Mouse (Mus musculus) heart, adult 2 months (tissue): ENCODE measurements around the gene Pecr. TPM values are rescaled to one million over a fixed set of nuclear protein-coding genes. Genes with fewer than 3 reads are reported as not detected.
"Not testable (repeated sequence)": the region's sequence is repeated elsewhere in the genome, so short reads cannot be mapped to it uniquely, and the experiment has no call there.

Experiments used
- DNase-seq, 2 experiments: peaks; one replicate each; pipeline ENCODE4 v3.0.0; 2021
- H3K27ac ChIP-seq: fragments of 200-600 bp; 2 replicates; pipeline ENCODE4 v1.8.1; 2022
- H3K27me3 ChIP-seq: fragments of 200-500 bp; 2 replicates; pipeline ENCODE4 v1.6.1; 2012; ENCODE audit warnings: mild to moderate bottlenecking, low read length, inconsistent platforms, mixed read lengths; ENCODE audit not compliant: control insufficient read depth, insufficient read depth
- H3K36me3 ChIP-seq: fragments of 200-500 bp; 2 replicates; pipeline ENCODE4 v1.6.1; 2012; ENCODE audit warnings: low read length, inconsistent platforms; ENCODE audit not compliant: control insufficient read depth, insufficient read depth
- H3K4me1 ChIP-seq: fragments of 200-500 bp; 2 replicates; pipeline ENCODE4 v1.6.1; 2011; ENCODE audit warnings: low read length; ENCODE audit not compliant: control insufficient read depth, insufficient read depth
- H3K4me3 ChIP-seq: fragments of 200-600 bp; 2 replicates; pipeline ENCODE4 v1.8.1; 2022
- H3K79me2 ChIP-seq: fragments of 200-500 bp; replicated peaks from 2 replicates; pipeline ENCODE4 v1.6.1; 2012; ENCODE audit warnings: mild to moderate bottlenecking, inconsistent platforms, low read length, moderate library complexity, mixed read lengths; ENCODE audit not compliant: control insufficient read depth, insufficient read depth
- H3K9ac ChIP-seq: fragments of 200-500 bp; 2 replicates; pipeline ENCODE4 v1.6.1; 2012; ENCODE audit warnings: low read depth, mild to moderate bottlenecking, control low read depth, inconsistent platforms, low read length, mixed read lengths
- CTCF ChIP-seq: fragments of 200-600 bp; IDR thresholded peaks from 2 replicates; pipeline ENCODE4 v1.8.1; 2022; ENCODE audit warnings: antibody characterized with exemption, mild to moderate bottlenecking, moderate library complexity
- EP300 ChIP-seq: fragments of 200-500 bp; IDR thresholded peaks from 2 replicates; pipeline ENCODE4 v1.6.1; 2011; ENCODE audit warnings: low read depth, low read length, control low read depth; ENCODE audit not compliant: insufficient read depth
- POLR2A ChIP-seq: fragments of 200-500 bp; IDR thresholded peaks from 2 replicates; pipeline ENCODE4 v1.6.1; 2011; ENCODE audit warnings: mild to moderate bottlenecking, low read depth, low read length, control low read depth; ENCODE audit not compliant: insufficient read depth
- WGBS: fragments of 180-500 bp; shearing (Covaris S2); methylation state at CpG from one replicate; pipeline ENCODE4 v1.1.7; 2018; 5-methylcytosine and 5-hydroxymethylcytosine counted together
- intact Hi-C: fragments of 180-260 bp; cut with DNase I; formaldehyde crosslinking; loops from one replicate; pipeline ENCODE4 v1.15.1; 2025
- polyA plus RNA-seq: library from polyadenylated mRNA; depleted of rRNA; stranded (reverse); fragments of >200 nt; gene quantifications from 2 replicates; pipeline ENCODE4 v1.2.3, GENCODE M21; 2012
- total RNA-seq, 2 experiments: library from RNA; stranded (reverse); gene quantifications; 2 replicates each; pipeline ENCODE4 v1.2.3; 2021

Gene Pecr
- total and polyA plus RNA-seq, 3 experiments, result 8.7 to 10.9 (median 10.0) TPM

DNA sequence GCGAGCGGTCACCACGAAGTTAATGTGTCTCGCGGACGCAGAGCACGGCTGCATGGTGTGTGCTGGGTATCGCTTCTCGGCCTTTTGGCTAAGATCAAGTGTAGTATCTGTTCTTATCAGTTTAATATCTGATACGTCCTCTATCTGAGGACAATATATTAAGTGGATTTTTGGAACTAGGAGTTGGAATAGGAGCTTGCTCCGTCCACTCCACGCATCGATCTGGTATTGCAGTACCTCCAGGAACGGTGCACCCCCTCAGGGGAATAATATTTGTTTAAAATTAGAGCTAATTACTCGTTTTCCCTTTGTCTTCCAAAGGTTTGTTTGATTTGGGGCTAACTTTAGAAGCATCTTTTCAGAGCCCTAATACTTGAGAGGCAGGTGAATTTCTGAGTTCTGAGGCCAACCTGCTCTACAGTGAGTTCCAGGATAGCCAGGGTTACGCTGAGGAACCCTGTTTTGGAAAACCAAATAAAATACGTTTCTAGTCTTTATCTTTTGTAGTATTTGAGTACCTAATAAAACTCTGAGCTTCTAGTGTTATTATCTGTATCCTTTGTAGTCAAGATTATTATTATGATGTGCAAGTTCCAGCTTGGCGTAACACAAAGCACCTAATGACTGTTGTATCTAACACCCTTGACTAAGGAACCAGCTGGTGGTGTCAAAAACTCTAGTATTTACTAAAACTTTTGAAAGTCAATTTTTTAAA is 57.8 kb downstream of the Pecr start:
- Histone ChIP-seq H3K27ac (no peak overlapping the region; the same call in 1 of the 2 replicates), H3K79me2 (no peaks in the 10 kb centered on the region), H3K4me3 (0 out of 2 replicates have a peak overlapping the region, but pooled peaks have one; percentile 6), H3K9ac (peak overlapping the region; percentile 49), H3K4me1 (peaks cover 3% of the 10 kb centered on the region), H3K27me3 (no peaks in the 10 kb centered on the region; the same call in 1 of the 2 replicates), H3K36me3 (no peaks in the 10 kb centered on the region)
- TF ChIP-seq CTCF (no peak), EP300 (no peak), POLR2A (peak; percentile 55)
- intact Hi-C loops, result no loop called here
- DNase-seq, result no peak
- WGBS, result 9% methylated on average over 11 of the region's 18 CpGs

DNA sequence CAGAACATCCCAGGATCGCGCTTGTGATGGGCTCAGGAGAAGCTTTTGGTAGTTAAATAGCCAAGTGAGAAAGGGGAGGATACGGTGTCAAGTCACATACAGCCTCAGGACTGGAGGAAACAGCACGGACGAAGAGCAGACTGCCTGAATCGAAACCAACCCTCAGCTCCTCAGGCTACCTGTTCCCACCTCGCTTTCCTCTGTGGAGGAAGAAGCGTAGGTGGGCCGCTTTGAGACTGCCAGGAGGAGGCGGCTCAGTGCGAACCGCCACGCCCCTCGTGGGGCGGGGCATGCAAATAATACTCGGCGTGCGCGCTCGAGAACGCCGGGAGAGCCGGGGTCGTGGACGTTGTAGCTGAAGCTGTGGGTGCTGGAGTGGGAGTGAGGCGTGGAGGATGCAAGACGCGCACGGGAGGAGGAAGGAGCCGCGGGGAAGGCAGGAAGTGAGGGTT is 58.4 kb downstream of the Pecr start:
- under 1% methylated on average over 25 of the region's 31 CpGs for WGBS
- H3K4me1 ChIP-seq, H3K27me3 ChIP-seq, H3K36me3 ChIP-seq, intact Hi-C loops, H3K79me2 ChIP-seq: not testable (repeated sequence)
- peak overlapping the region; percentile 48 for H3K27ac ChIP-seq
- peak overlapping the region; percentile 65 for H3K4me3 ChIP-seq
- peak; percentile 85 to 86 for DNase-seq
- H3K9ac ChIP-seq, result peak overlapping the region; percentile 23

DNA sequence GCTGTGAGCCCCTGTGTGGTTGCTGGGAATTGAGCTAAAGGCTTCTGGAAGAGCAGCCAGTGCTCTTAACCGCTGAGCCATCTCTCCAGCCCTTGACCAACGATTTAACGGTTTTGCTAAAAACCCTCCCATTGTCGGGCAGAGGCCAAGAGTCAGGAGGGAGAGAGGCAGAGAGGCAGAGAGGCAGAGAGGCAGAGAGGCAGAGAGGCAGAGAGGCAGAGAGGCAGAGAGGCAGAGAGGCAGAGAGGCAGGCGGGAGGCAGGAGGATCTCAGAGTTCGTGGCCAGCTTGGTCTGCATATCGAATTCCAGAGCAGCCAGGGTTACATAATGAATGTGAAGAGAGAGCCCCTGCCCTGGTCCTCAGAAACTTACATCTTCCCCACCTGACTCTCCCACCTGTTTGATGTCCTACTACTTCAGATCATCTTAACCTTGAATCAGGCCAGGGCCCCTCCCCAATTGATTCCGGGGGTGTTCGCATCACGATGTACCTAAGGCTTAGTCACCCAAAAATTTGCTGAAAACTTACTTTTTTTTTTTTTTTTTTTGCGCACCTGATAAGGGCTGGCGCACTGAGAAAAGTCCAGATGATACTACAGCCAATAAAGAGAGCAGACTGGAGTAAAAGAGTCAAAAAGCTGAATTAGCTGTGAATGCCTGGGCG is 58.9 kb downstream of the Pecr start:
- WGBS, result 17% methylated on average over 13 of the region's 13 CpGs
- H3K4me3 ChIP-seq, result peak overlapping the region; percentile 65
- no peak overlapping the region; the same call in 1 of the 2 replicates for H3K27ac ChIP-seq
- H3K79me2 ChIP-seq, result no peaks in the 10 kb centered on the region
- H3K27me3 ChIP-seq, result no peaks in the 10 kb centered on the region; the same call in 1 of the 2 replicates
- intact Hi-C loops, result no loop called here
- DNase-seq, result no peak
- H3K9ac ChIP-seq, result peak overlapping the region; percentile 23
- peaks cover 3% of the 10 kb centered on the region for H3K4me1 ChIP-seq
- TF ChIP-seq POLR2A (no peak), EP300 (no peak), CTCF (no peak)
- H3K36me3 ChIP-seq, result no peaks in the 10 kb centered on the region

DNA sequence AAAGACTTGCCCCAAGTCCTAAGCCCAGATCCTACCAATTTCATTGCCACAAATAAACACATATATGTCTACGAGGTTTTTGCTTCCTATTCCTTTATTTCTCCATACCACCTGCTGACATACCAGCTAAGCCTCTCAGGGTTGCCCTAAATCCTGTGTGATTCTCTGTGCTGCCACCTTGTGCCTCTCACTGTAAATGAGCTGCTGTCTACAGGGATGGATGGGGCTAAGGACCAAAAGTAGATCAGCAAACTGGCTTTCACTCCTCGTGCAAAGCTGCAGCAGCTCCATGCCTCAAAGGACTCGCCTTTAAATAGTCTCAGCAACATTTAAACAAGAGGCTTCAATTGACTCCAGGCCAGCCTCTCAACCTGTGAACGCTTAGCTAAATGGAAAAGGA is 64.1 kb downstream of the Pecr start:
- TF ChIP-seq POLR2A (no peak), CTCF (peak; percentile 59)
- H3K27me3 ChIP-seq, result no peaks in the 10 kb centered on the region
- H3K36me3 ChIP-seq, result no peaks in the 10 kb centered on the region
- WGBS, result 28% methylated on average over 4 of the region's 4 CpGs
- H3K4me1 ChIP-seq, result peaks cover 2% of the 10 kb centered on the region
- no peak overlapping the region for H3K4me3 ChIP-seq
- no peak overlapping the region for H3K27ac ChIP-seq
- intact Hi-C loops, result no loop called here
- DNase-seq, result no peak
- H3K79me2 ChIP-seq, result no peaks in the 10 kb centered on the region
- H3K9ac ChIP-seq, result no peak overlapping the region

DNA sequence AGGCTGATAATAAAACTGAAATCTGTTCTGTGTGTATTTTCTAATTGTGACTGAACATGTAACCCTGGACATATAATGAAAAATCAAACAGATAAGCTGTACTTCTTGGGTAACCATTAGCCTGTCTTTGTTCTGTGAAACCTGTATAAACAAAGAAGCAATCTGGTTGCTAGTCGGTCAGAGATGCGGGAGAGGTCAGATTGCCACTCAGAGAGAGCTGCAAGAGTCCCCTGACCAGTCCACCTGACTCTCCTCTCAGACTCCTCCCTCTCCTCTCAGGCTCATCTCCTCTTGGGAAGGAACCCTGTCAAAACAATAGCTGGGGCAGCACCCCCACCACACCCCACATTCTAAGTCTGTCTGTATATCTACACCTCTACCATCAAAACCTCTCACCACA is 65.0 kb downstream of the Pecr start:
- no peak for TF ChIP-seq EP300
- TF ChIP-seq CTCF, result no peak
- no peak for TF ChIP-seq POLR2A
- no peak overlapping the region for H3K9ac ChIP-seq
- WGBS, result 62% methylated on average over 2 of the region's 2 CpGs
- H3K79me2 ChIP-seq, result no peaks in the 10 kb centered on the region
- no peaks in the 10 kb centered on the region for H3K36me3 ChIP-seq
- H3K4me1 ChIP-seq, result peaks cover 5% of the 10 kb centered on the region
- no peak for DNase-seq
- intact Hi-C loops, result no loop called here
- H3K4me3 ChIP-seq, result no peak overlapping the region
- H3K27ac ChIP-seq, result no peak overlapping the region
- no peaks in the 10 kb centered on the region for H3K27me3 ChIP-seq

DNA sequence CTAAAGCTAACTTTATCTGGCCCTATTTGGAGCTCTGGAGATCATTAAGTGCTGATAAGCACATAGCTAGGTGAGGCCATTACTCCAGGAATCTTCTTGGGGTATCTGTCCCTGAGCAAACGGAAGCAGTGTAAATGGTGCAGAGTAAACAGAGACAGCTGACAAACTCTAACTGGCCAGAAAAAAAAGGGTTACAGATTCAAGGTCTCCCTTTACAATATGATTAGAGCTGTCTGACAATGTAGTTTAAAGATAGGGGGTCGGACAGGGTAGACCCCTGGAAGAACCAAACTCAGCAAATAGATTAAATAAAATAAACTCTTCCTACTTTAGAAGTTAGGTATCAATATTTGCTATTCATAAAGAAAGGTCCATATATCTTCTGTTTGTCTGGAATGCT is 65.5 kb downstream of the Pecr start:
- no peak for DNase-seq
- Histone ChIP-seq H3K27ac (no peak overlapping the region), H3K79me2 (no peaks in the 10 kb centered on the region), H3K4me3 (no peak overlapping the region), H3K4me1 (peaks cover 6% of the 10 kb centered on the region), H3K36me3 (no peaks in the 10 kb centered on the region), H3K9ac (no peak overlapping the region), H3K27me3 (no peaks in the 10 kb centered on the region)
- 65% methylated on average over 2 of the region's 2 CpGs for WGBS
- intact Hi-C loops, result no loop called here
- TF ChIP-seq EP300, result no peak
- TF ChIP-seq POLR2A, result no peak
- no peak for TF ChIP-seq CTCF
